Mouse (Mus musculus): ENCODE results near the gene Ggact.

- TF ChIP-seq MAFK (IDR thresholded peaks at IDR 0.05; ENCODE audit: insufficient read depth, low read depth, low read length) (no peak), ZC3H11A (IDR thresholded peaks at IDR 0.05; ENCODE audit: borderline replicate concordance, low read depth, low read length) (no peak), CHD2 (IDR thresholded peaks at IDR 0.05; ENCODE audit: low read depth, low read length) (no peak), HCFC1 (IDR thresholded peaks at IDR 0.05; ENCODE audit: borderline replicate concordance, insufficient read depth, low read length) (no peak)
These were observed 36.8 kb downstream of the Ggact start for GRCm38 (mm10) chr14:122876723-122877122.

All from ES-E14 (cell line).